Mouse (Mus musculus) heart, postnatal 10 days (tissue): ENCODE measurements at regions not wholly inside any gene's neighbourhood (a gene's known extent, or its start where the extent isn't known, plus 50 kb on each side); places are given as distances from the start of the nearest gene placed in this dataset.

ENCODE experiments used
- DNase-seq, 2 experiments: peaks; one replicate each; pipeline ENCODE4 v3.0.0; 2021
- intact Hi-C: fragments of 180-260 bp; cut with DNase I; formaldehyde crosslinking; loops from one replicate; pipeline ENCODE4 v1.15.1; 2025

- intact Hi-C loops = no loop called here
- no peak for DNase-seq
Measured at GRCm38 (mm10) chr12:42369029-42369577, 882.9 kb upstream of the Lrrn3 start.

DNA sequence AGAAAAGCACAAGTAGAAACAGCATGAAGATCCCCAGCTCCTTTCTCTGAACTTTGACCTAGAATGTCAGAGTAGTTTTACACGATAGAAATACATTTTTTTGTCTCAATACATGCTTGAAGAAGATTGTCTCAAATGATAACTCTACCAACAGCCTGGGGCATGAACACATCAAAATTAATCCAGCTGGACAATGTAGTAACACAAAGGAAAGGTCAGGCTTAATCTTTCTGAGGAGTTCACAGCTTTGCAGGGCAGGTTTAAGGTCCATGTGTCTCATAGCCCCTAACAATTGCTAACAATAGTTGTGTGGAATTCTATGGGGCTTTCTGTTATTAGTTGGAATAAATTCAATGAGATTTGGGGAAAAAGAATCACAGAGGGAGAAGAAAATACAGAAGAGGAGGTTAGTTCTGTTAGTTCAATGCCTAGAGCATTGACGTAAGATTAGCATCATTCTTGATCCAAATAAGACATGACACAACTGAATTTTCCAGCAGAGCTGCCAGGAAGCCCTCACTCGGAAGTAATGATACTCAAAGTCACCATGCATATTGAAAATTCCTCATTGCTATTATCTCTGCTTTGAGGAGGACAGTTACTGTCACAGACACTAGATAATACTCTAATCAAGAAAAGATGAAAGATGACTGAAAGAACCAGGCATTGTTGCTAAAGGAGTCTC lies 852.9 kb upstream of the Lrrn3 start:
- DNase-seq = no peak
- intact Hi-C loops = no loop called here

DNA sequence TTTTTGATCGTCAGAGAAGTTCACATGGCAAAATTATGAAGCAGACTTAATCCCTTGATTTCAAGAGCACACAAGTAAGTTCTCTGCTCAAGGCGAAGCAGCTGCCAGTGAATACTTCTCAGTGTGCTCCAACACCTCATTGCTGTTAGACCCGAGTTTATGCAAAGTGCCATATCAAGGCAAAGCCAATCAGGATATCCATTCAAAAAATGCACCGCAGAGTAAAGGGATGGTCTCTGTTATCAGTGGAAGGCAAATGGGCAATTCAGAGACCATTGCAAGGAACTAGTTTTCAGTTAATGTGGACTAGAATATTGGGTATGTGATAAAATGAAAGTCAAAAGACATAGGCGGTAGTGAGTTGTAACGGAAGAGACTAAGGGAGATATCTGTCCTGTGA lies 820.2 kb upstream of the Lrrn3 start:
- DNase-seq = no peak
- intact Hi-C loops = no loop called here

GRCm38 (mm10) chr12:42277241-42278032 lies 791.2 kb upstream of the Lrrn3 start:
- no peak for DNase-seq
- intact Hi-C loops = no loop called here

GRCm38 (mm10) chr12:42250410-42250809 lies 764.2 kb upstream of the Lrrn3 start:
- intact Hi-C loops = no loop called here
- no peak for DNase-seq

GRCm38 (mm10) chr12:42229235-42229634 lies 743.0 kb upstream of the Lrrn3 start:
- no peak for DNase-seq
- intact Hi-C loops = no loop called here

DNA sequence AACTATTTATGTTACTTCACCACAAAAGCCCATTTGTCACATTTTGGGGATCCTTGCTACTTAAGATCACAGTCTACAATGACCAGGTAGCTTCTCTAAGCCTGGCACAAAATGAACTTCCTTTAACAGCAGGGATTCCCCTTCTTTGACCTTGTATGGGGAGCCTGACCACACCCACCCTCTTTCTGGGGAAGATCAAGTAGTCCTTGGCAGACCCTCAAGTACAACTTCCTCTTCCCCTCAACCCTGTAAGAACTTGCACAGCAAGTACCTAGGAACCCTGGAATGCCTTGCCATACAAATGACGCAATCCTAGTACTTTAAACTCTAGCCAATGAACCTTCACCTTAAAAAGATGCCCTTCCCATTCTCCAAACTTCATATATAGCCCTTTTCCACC lies 695.4 kb upstream of the Lrrn3 start:
- intact Hi-C loops = no loop called here
- no peak for DNase-seq

DNA sequence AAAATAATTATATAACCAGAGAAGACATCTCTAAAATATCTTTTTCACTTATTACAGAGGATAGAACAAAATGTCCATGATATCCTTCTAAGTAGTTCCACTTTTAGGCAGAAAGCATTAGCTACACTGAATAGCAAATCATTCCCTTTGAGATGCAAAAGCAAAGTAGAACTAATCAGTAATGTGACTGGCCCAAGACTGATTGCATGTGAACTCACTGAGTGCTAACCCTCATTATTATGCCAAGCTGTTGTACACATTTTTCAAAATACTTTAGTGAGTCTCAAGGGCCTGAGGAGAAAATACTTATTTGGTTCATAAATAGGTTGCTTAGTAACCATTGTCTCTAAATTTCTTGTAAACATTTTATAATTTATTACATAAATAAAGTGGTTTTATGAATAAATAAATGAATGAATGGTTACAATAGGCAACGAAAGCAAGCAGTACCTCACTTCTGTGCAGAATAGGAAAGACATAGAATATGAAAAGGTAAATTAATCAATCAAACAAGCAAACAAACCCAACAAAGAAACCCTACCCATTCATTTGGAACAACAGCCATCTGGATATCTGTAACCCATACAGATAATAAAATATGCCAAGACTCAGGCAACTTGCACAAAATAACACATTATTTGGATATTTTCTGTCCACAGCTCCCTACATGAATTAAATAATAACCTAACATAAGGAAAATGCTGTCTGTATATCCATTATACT lies 693.9 kb upstream of the Lrrn3 start:
- no peak for DNase-seq
- intact Hi-C loops = no loop called here

GRCm38 (mm10) chr12:42147971-42148370 lies 661.7 kb upstream of the Lrrn3 start:
- intact Hi-C loops = no loop called here
- DNase-seq = no peak

DNA sequence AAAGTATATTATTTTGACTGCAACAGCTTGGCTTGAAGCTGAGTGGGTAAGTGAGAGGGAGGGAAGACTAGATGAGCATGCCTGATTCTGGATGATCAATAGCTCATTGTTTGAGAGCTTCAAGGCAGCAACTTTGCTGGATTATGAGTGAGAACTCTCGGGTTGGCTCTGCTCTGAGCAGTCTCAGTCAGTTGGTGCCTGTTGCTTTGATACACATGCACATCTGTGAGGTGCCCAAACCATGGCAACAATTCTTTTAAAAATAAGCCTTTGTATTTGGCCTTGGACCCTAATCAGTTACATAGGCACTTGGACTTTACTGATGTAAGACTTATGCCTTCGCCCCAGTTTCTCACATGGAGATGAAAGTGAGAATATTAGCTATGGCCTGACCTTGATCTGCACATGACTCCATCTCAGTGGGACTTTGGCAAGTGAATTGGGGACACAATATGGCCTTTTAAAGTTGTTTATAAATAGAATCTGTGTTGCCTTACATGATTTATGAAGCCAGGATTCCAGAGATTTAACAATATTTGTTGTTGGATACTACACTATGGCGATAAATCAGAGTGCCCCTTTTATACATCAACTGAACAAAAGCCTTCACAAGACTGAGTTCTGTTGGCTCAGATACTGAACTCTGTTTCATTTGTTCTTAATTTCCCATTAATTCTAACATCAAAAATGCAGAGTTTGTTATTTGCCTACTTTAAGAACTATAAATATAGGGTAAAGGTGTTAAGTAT lies 652.6 kb upstream of the Lrrn3 start:
- intact Hi-C loops = no loop called here
- DNase-seq = no peak

GRCm38 (mm10) chr12:42138177-42138576 lies 651.9 kb upstream of the Lrrn3 start:
- DNase-seq = no peak
- intact Hi-C loops = no loop called here

DNA sequence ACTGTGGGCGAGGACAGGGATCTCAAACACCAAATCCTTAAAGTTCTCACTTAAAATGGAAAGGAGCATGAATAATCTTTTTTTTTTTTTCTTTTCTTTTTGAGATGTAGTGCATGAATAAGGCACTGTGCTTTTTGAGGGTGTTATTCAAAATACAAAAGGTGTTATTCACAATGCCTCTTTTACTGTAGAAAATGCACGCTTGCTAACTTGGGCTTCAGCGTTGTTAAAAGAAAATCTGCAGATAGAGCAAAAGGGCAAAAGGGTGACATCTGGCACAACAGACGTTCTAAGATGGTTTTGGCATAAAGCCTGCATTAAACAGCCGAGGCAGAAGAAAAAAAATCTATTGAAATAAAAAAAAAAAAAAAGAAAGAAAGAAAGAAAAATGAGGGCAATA lies 651.5 kb upstream of the Lrrn3 start:
- no peak for DNase-seq
- intact Hi-C loops = no loop called here

DNA sequence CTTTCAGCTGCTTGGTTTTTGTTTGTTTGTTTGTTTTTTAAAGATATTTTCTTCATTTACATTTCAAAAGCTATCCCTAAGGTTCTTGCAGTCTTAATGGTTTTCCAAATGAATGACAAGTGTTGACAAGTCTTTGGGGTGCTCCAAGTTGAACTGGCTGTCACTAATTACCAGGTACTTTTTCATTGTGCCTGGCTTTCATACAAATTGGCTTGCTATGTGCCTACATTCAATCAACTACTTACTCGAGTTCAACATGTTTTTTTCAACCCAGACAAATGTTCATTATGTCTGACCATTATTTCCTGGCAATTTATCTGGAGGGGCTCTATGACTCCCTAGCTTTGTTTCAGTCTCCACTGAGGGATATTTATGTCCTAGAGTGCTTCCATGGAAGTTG lies 614.0 kb upstream of the Lrrn3 start:
- intact Hi-C loops = no loop called here

GRCm38 (mm10) chr12:42070401-42070800 lies 584.2 kb upstream of the Lrrn3 start:
- peak; percentile 1 to 4 for DNase-seq
- intact Hi-C loops = no loop called here

More for the DNA sequence above, 614.0 kb upstream of the Lrrn3 start:
- no peak for DNase-seq

- no peak for DNase-seq
- intact Hi-C loops = no loop called here
Measured at GRCm38 (mm10) chr12:42063745-42064144, 577.5 kb upstream of the Lrrn3 start.

GRCm38 (mm10) chr12:42049056-42049455 lies 562.8 kb upstream of the Lrrn3 start:
- no peak for DNase-seq
- intact Hi-C loops = no loop called here

DNA sequence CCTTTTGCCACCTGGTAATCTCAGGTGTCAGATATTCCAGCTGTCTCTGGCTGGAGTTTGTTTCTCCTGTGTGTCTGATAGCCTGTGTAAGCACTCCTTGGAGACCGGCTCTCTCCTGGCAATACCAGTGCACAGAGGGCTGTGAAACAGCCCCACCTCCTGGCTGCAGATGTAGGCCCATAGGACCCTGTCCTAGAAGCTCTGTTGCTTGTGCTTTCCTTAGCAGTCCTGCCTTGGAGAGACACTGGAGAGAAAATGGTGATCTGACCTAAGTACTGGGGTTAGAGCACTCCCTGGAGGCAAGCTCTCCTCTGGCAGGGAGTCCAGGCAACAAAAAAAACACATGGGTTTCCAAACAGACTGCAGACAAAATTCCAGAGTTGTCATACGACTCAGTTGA lies 541.6 kb upstream of the Lrrn3 start:
- intact Hi-C loops = no loop called here
- no peak for DNase-seq

- intact Hi-C loops = no loop called here
- DNase-seq = no peak
Measured at GRCm38 (mm10) chr12:42017506-42017905, 531.3 kb upstream of the Lrrn3 start.

DNA sequence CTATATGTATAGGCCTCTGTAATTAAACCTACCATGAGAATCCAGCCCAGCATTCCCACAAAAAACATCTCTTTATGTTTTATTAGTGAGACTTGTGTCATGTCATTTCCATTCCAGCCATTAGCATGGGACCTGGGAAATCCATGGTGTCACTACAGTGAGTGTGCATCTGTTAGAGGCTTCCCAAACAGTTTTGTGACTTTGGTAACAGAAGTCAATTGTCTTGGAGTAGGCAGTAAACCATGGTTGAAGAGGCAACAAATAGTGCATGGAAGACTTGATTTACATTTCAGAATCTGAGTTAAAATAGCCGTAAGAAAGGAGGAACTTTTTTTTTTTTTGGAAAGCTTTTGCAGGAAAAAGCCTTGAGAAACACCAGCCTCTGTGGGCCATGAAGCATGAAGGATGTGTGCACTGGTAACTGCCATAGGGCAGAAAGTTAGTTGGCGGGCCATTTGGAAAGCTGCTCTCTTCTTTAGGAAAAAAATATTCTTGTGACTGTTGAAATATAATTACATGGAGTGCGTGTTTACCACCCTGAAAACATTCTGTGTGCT lies 522.7 kb upstream of the Lrrn3 start:
- intact Hi-C loops = no loop called here

DNA sequence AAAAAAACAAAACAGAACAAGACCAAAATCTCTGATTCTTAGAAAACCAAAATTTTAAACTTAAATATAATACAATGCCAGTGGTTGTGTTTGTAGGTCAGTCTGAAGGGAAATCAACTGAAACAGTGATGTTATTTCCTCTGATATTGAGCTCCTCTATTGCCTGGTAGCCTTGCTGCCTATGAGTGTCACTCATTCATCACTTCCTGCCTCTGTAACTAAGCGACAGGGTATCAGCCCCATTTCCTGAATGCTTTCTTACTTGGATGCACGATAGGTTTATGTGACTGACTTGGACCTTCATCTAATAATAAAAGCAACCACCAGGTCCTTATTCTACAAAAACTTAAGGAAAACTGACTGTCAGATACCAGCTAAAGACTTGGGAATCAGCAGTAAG lies 520.7 kb upstream of the Lrrn3 start:
- intact Hi-C loops = no loop called here
- DNase-seq = no peak

More for the DNA sequence above, 522.7 kb upstream of the Lrrn3 start:
- DNase-seq = no peak
